Mouse (Mus musculus): ENCODE results near the gene Celf5.

- TF ChIP-seq CTCF (IDR thresholded peaks at IDR 0.05; ENCODE audit: extremely low read depth, insufficient read length, insufficient replicate concordance, low read depth, low read length) (no peak), POLR2A (IDR thresholded peaks at IDR 0.05; ENCODE audit: low read depth, low read length) (no peak)
Observed at GRCm38 (mm10) chr10:81486496-81486895, 4.0 kb upstream of the Celf5 start.

Data from small intestine, adult 2 months (tissue).